8 mouse cellular contexts compared by ENCODE assay signal in the genomic region with DNA sequence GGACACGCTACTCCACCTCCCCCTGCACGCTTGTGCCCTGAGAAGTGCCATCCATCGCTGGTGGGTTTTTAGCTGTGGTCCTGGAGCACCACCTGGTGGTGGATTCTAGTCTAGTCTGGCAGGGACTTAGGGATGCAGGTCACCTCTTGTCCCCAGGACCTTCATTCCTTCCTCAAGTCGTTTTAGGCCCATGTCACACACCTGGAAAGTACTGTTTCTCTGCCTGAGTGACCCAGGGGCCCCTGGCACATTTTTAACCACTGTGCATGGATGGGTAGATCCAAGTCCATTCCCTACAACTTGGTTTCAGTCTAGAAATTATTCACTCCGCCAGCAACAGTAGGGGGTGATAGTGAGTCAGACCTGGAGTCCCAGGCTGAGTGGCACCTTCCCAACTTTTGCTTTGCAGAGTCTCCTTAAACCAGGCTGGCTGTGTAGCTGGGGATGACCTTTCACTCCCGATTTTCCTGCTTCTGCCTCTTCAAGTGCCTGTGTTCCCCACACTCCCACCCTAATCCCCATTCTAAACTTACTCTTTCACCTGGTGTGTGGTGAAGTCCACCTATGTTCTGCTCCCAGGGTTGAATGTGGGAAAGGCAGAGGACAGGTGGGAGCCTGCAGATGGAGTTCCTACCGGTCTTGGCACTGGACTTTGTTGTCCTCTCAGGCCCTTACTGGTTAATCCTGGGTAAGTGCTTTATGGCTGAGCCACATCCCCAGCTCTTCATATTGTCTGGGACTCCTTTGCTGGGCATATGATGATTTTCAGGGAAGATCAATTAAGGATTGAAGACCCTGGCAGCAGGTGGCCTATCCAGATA. TPM values are rescaled to one million over a fixed set of nuclear protein-coding genes. Genes with fewer than 3 reads are reported as not detected.
DNase-seq lines count a peak whose midpoint lies in the region; ATAC-seq and TF ChIP-seq lines count a peak whose summit lies in the region.

No protein-coding gene starts in this region.

- H3K9me3 ChIP-seq in ES-Bruce4 (replicated peaks; ENCODE audit: control insufficient read depth, insufficient read depth, low read length, poor library complexity, severe bottlenecking): no peaks in the 10 kb centered on the region
- no peaks in the 10 kb centered on the region for H3K9me3 ChIP-seq in liver, embryonic 16.5 days (replicated peaks; ENCODE audit: control insufficient read depth, low read length)
- H3K9me3 ChIP-seq in neural tube, embryonic 13.5 days: no peaks in the 10 kb centered on the region

- peak; percentile 87 for TF ChIP-seq CTCF in ES-Bruce4 (IDR thresholded peaks at IDR 0.05; ENCODE audit: low read depth, low read length)
- TF ChIP-seq CTCF in brain, embryonic 14.5 days (IDR thresholded peaks at IDR 0.05; ENCODE audit: borderline replicate concordance, extremely low read depth, insufficient read depth, insufficient read length): peak; percentile 87

- H3K27ac ChIP-seq in ES-Bruce4 (ENCODE audit: insufficient read depth, low read length): no peak overlapping the region
- no peak overlapping the region for H3K27ac ChIP-seq in liver, embryonic 16.5 days (ENCODE audit: low read length)
- H3K27ac ChIP-seq in neural tube, embryonic 13.5 days (replicated peaks): no peak overlapping the region

- intact Hi-C loops in heart, postnatal 10 days (cut with DNase I): loop anchor here (1.0 to 2.0 kb wide), 4 partner anchors 48 to 70 kb away; no protein-coding TSS in a partner anchor

- ATAC-seq in liver, embryonic 16.5 days (ENCODE audit: low read depth): peak; percentile 30; the same call in 1 of the 2 replicates
- peak; percentile 69 for ATAC-seq in neural tube, embryonic 13.5 days (ENCODE audit: low read depth)

- no peak for TF ChIP-seq EP300 in ES-Bruce4 (IDR thresholded peaks at IDR 0.05; ENCODE audit: insufficient read depth, low read depth, low read length)

- peak; percentile 90 for DNase-seq in brain, embryonic 14.5 days (ENCODE audit: low read depth)
- peak; percentile 79 for DNase-seq in fibroblast of lung, adult 2 months (ENCODE audit: low read depth)
- DNase-seq in heart, postnatal 10 days: peak; percentile 88 to 92
- DNase-seq in kidney, postnatal 4 days: peak; percentile 87 to 90
- peak; percentile 45 to 65 for DNase-seq in thymus, adult 18-20 months

- no peak overlapping the region for H3K4me2 ChIP-seq in liver, embryonic 16.5 days (ENCODE audit: low read depth, low read length)
- no peak overlapping the region for H3K4me2 ChIP-seq in neural tube, embryonic 13.5 days

- no peak overlapping the region for H3K9ac ChIP-seq in ES-Bruce4 (ENCODE audit: low read depth, poor library complexity, severe bottlenecking)
- no peak overlapping the region for H3K9ac ChIP-seq in liver, embryonic 16.5 days (ENCODE audit: low read depth, low read length)
- no peak overlapping the region for H3K9ac ChIP-seq in neural tube, embryonic 13.5 days

- peaks cover 27% of the 10 kb centered on the region for H3K36me3 ChIP-seq in ES-Bruce4 (ENCODE audit: control insufficient read depth, insufficient read depth, low read length, poor library complexity, severe bottlenecking)
- peaks cover 18% of the 10 kb centered on the region for H3K36me3 ChIP-seq in liver, embryonic 16.5 days (ENCODE audit: control insufficient read depth, insufficient read depth)
- peaks cover 42% of the 10 kb centered on the region for H3K36me3 ChIP-seq in neural tube, embryonic 13.5 days

- H3K4me1 ChIP-seq in ES-Bruce4 (ENCODE audit: control insufficient read depth, insufficient read depth, low read length): no peaks in the 10 kb centered on the region
- H3K4me1 ChIP-seq in liver, embryonic 16.5 days (ENCODE audit: control insufficient read depth, low read depth, low read length): peaks cover 12% of the 10 kb centered on the region
- 0 out of 2 replicates have a peak, but pooled peaks cover 2% of the 10 kb centered on the region for H3K4me1 ChIP-seq in neural tube, embryonic 13.5 days (replicated peaks)

- WGBS in liver, embryonic 16.5 days (ENCODE audit: insufficient replicate concordance): 16% methylated on average over 7 of the region's 7 CpGs
- WGBS in neural tube, embryonic 13.5 days: 12% methylated on average over 7 of the region's 7 CpGs

- H3K27me3 ChIP-seq in ES-Bruce4 (ENCODE audit: control insufficient read depth, insufficient read depth, low read length, poor library complexity, severe bottlenecking): no peaks in the 10 kb centered on the region
- H3K27me3 ChIP-seq in liver, embryonic 16.5 days (ENCODE audit: control insufficient read depth, insufficient read depth, low read depth, low read length): no peaks in the 10 kb centered on the region
- no peaks in the 10 kb centered on the region for H3K27me3 ChIP-seq in neural tube, embryonic 13.5 days

- no peak for TF ChIP-seq POLR2A in ES-Bruce4 (IDR thresholded peaks at IDR 0.05; ENCODE audit: insufficient read depth, low read length)
- no peak for TF ChIP-seq POLR2A in brain, embryonic 14.5 days (IDR thresholded peaks at IDR 0.05; ENCODE audit: borderline replicate concordance, extremely low read depth, insufficient read depth, insufficient read length, poor library complexity, severe bottlenecking)

- H3K4me3 ChIP-seq in ES-Bruce4 (ENCODE audit: low read depth, low read length): no peak overlapping the region
- H3K4me3 ChIP-seq in liver, embryonic 16.5 days (ENCODE audit: low read depth, low read length): no peak overlapping the region
- H3K4me3 ChIP-seq in neural tube, embryonic 13.5 days: no peak overlapping the region

RNA-seq across cellular contexts. Expression of gene Ccdc8, which starts 10.1 kb away (rescaled TPM):
- 4.2 and 4.4 TPM in 2 replicates for polyA plus RNA-seq in ES-Bruce4 (2011; ENCODE audit: insufficient read depth, insufficient read length, low read depth, missing spikeins)
- polyA plus RNA-seq in brain, embryonic 14.5 days (2012; rRNA removed): 6.4 and 8.6 TPM in 2 replicates
- total RNA-seq in heart, postnatal 10 days (2021): 10 to 100 TPM; 15.6 to 18.0 TPM
- polyA plus RNA-seq in liver, embryonic 16.5 days (2015; fragmentation: Nextera tagmentation; extraction: Ambion mirVana): 5.3 and 5.9 TPM in 2 replicates
- polyA plus RNA-seq in neural tube, embryonic 13.5 days (2015; fragmentation: Nextera tagmentation; extraction: Ambion mirVana): 6.6 and 7.6 TPM in 2 replicates

RNA-seq across cellular contexts. Expression of gene Gm42372, which starts 19.7 kb away (rescaled TPM):
- 1.1 and 1.2 TPM in 2 replicates for polyA plus RNA-seq in ES-Bruce4 (2011; ENCODE audit: insufficient read depth, insufficient read length, low read depth, missing spikeins)
- 5.2 and 19.6 TPM in 2 replicates for polyA plus RNA-seq in brain, embryonic 14.5 days (2012; rRNA removed)
- under 1 TPM in 1 of 2 experiments, not detected in 1; 0.10 TPM for total RNA-seq in heart, postnatal 10 days (2021)
- 0.04 TPM in 2 replicates for polyA plus RNA-seq in liver, embryonic 16.5 days (2015; fragmentation: Nextera tagmentation; extraction: Ambion mirVana)
- polyA plus RNA-seq in neural tube, embryonic 13.5 days (2015; fragmentation: Nextera tagmentation; extraction: Ambion mirVana): 3.3 and 3.5 TPM in 2 replicates

RNA-seq across cellular contexts. Expression of gene Ppp5c, which starts 25.1 kb away (rescaled TPM):
- polyA plus RNA-seq in ES-Bruce4 (2011; ENCODE audit: insufficient read depth, insufficient read length, low read depth, missing spikeins): 106 and 107 TPM in 2 replicates
- polyA plus RNA-seq in brain, embryonic 14.5 days (2012; rRNA removed): 164 and 199 TPM in 2 replicates
- total RNA-seq in heart, postnatal 10 days (2021): 100 to 1,000 TPM; 104 to 105 TPM
- 38.0 and 38.6 TPM in 2 replicates for polyA plus RNA-seq in liver, embryonic 16.5 days (2015; fragmentation: Nextera tagmentation; extraction: Ambion mirVana)
- 116 and 127 TPM in 2 replicates for polyA plus RNA-seq in neural tube, embryonic 13.5 days (2015; fragmentation: Nextera tagmentation; extraction: Ambion mirVana)

RNA-seq across cellular contexts. Expression of gene Pnmal1, which starts 43.1 kb away (rescaled TPM):
- not detected in 2 replicates for polyA plus RNA-seq in ES-Bruce4 (2011; ENCODE audit: insufficient read depth, insufficient read length, low read depth, missing spikeins)
- 28.0 and 34.5 TPM in 2 replicates for polyA plus RNA-seq in brain, embryonic 14.5 days (2012; rRNA removed)
- total RNA-seq in heart, postnatal 10 days (2021): not detected
- polyA plus RNA-seq in liver, embryonic 16.5 days (2015; fragmentation: Nextera tagmentation; extraction: Ambion mirVana): 0.02 and 0.05 TPM in 2 replicates
- 37.6 and 39.7 TPM in 2 replicates for polyA plus RNA-seq in neural tube, embryonic 13.5 days (2015; fragmentation: Nextera tagmentation; extraction: Ambion mirVana)

RNA-seq across cellular contexts. Expression of gene Pnmal2, which starts 58.1 kb away (rescaled TPM):
- 1.5 and 1.6 TPM in 2 replicates for polyA plus RNA-seq in ES-Bruce4 (2011; ENCODE audit: insufficient read depth, insufficient read length, low read depth, missing spikeins)
- 44.9 and 96.9 TPM in 2 replicates for polyA plus RNA-seq in brain, embryonic 14.5 days (2012; rRNA removed)
- 1 to 10 TPM; 5.0 to 5.2 TPM for total RNA-seq in heart, postnatal 10 days (2021)
- 0.20 and 0.42 TPM in 2 replicates for polyA plus RNA-seq in liver, embryonic 16.5 days (2015; fragmentation: Nextera tagmentation; extraction: Ambion mirVana)
- 76.2 and 82.4 TPM in 2 replicates for polyA plus RNA-seq in neural tube, embryonic 13.5 days (2015; fragmentation: Nextera tagmentation; extraction: Ambion mirVana)
